Mouse (Mus musculus) liver, adult 2 months (tissue): ENCODE data around the gene Mgat1. TPM values are rescaled to one million over a fixed set of nuclear protein-coding genes. Genes with fewer than 3 reads are reported as not detected.
"Not testable (repeated sequence)": the region's sequence is repeated elsewhere in the genome, so short reads cannot be mapped to it uniquely, and the experiment has no call there.

ENCODE experiments used
- DNase-seq: peaks from one replicate; pipeline ENCODE4 v3.0.0-alpha.2; 2011; ENCODE audit warnings: low read depth, low spot score; ENCODE audit errors: extremely low read depth
- H3K27ac ChIP-seq: fragments of 200-500 bp; replicated peaks from 2 replicates; pipeline ENCODE4 v1.5.1; 2012; ENCODE audit warnings: low read depth, mild to moderate bottlenecking, control low read depth, inconsistent platforms, low read length; ENCODE audit not compliant: insufficient read depth
- H3K27me3 ChIP-seq: fragments of 200-500 bp; 2 replicates; pipeline ENCODE4 v1.6.1; 2012; ENCODE audit warnings: mild to moderate bottlenecking, moderate library complexity, low read length, inconsistent platforms; ENCODE audit not compliant: control insufficient read depth, insufficient read depth
- H3K36me3 ChIP-seq: fragments of 200-500 bp; 2 replicates; pipeline ENCODE4 v1.6.1; 2012; ENCODE audit warnings: low read length, inconsistent platforms; ENCODE audit not compliant: control insufficient read depth, insufficient read depth
- H3K4me1 ChIP-seq: fragments of 200-500 bp; 2 replicates; pipeline ENCODE4 v1.6.1; 2011; ENCODE audit warnings: low read length; ENCODE audit not compliant: control insufficient read depth, insufficient read depth
- H3K4me3 ChIP-seq: fragments of 200-500 bp; 2 replicates; pipeline ENCODE4 v1.5.1; 2011; ENCODE audit warnings: low read depth, mild to moderate bottlenecking, control low read depth, low read length, moderate library complexity; ENCODE audit not compliant: insufficient read depth
- H3K79me2 ChIP-seq: fragments of 200-500 bp; 2 replicates; pipeline ENCODE4 v1.6.1; 2012; ENCODE audit warnings: inconsistent platforms, mild to moderate bottlenecking, low read length, moderate library complexity; ENCODE audit not compliant: control insufficient read depth, insufficient read depth
- H3K9ac ChIP-seq: fragments of 200-500 bp; 2 replicates; pipeline ENCODE4 v1.6.1; 2012; ENCODE audit warnings: low read depth, mild to moderate bottlenecking, control low read depth, inconsistent platforms, low read length
- CTCF ChIP-seq: fragments of 200-500 bp; IDR thresholded peaks from 2 replicates; pipeline ENCODE4 v1.5.1; 2011; ENCODE audit warnings: low read depth, low read length, control low read depth
- POLR2A ChIP-seq: fragments of 200-500 bp; IDR thresholded peaks from 2 replicates; pipeline ENCODE4 v1.6.1; 2011; ENCODE audit warnings: low read length, control low read depth; ENCODE audit not compliant: insufficient read depth; ENCODE audit errors: extremely low read depth
- WGBS: fragments of 180-500 bp; shearing (Covaris S2); methylation state at CpG from one replicate; pipeline ENCODE4 v1.1.7; 2018; 5-methylcytosine and 5-hydroxymethylcytosine counted together
- polyA plus RNA-seq: library from polyadenylated mRNA; depleted of rRNA; stranded (reverse); fragments of >200 nt; gene quantifications from 2 replicates; pipeline ENCODE4 v1.2.3, GENCODE M21; 2012; rRNA removed
- total RNA-seq: library from RNA; depleted of rRNA; stranded (reverse); fragments of >200 nt; gene quantifications from 2 replicates; pipeline ENCODE4 v1.2.3, GENCODE M21; 2014; rRNA removed

Mgat1 gene
- total RNA-seq = 44.7 and 60.8 TPM in 2 replicates
- polyA plus RNA-seq = 134 and 145 TPM in 2 replicates

DNA sequence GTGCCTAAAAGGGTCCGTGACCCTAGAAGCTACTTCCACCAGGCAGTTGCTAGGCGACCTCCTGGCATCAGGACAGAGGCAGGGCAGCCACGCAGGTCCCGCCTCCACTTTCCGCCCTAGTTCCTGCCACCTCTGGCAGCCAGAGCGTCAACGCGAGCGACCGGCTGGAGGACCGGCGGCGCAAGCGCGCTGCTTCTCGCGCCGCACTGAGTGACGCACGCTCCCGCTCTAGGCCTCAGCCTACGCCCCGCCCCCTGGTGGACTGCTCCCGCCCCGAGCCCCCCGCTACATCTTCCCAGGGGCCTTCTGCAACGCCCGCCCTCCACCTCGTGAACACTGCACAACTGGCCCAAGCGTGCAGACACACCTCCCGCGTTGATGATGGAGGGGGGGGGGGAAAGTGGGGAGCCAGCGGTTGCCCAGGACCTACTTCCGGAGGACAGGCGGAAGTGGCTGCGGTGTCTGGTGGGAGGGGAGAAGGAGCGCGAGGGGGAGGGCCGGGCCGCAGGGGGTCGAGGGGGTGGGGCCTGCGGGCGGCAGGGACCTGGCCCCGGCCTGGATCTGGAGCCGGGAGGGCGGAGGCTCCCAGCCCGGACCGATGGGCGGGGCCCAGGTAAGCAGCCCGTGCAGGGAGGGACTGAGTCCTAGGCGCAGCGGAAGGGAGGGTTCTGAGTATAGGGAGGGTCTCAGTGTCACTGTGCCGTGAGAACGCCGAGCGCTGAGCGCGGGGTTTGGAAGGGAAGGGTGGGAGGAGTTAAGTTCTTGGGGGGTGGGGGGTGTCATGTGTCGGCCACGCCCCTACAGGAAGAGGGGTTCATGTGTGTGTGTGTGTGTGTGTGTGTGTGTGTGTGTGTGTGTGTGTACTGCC is at the start of gene Mgat1:
TSS of gene Mgat1 (plus strand) at position 465 of the 868 bp plus-strand sequence.
- Histone ChIP-seq H3K4me3 (peak within 1 kb of the TSS; percentile 64), H3K9ac (peak within 1 kb of the TSS; percentile 75), H3K36me3 (no peaks in the 10 kb centered on the region), H3K4me1 (peaks cover 21% of the 10 kb centered on the region), H3K79me2 (peaks cover 11% of the 10 kb centered on the region; the same call in 1 of the 2 replicates), H3K27me3 (no peaks in the 10 kb centered on the region), H3K27ac (peak within 1 kb of the TSS; percentile 61)
- peak; percentile 91 for DNase-seq
- 1% methylated on average over 60 of the region's 60 CpGs for WGBS
- TF ChIP-seq CTCF = 0 out of 2 replicates have a peak, but pooled peaks have one; percentile 4
- TF ChIP-seq POLR2A = peak; percentile 53; the same call in 1 of the 2 replicates

DNA sequence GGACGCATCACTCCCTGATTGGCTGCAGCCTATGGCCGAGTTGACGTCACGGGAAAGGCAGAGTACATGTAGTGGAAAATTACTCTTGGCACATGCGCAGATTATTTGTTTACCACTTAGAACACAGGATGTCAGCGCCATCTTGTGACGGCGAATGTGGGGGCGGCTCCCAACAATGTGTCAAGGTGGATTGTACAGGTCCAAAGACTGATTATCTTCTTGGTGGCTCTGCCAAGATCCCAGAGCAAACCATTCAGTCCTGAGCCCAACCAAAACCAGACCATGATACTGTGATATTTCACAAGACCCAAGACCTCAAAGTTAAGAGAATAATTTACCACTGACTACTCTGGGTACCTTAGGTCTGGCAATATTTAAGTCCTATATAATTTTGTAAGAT is 49.2 kb upstream of the Mgat1 start:
- WGBS = 89% methylated on average over 9 of the region's 9 CpGs
- DNase-seq, H3K4me3 ChIP-seq, H3K27ac ChIP-seq, H3K9ac ChIP-seq, H3K36me3 ChIP-seq, H3K79me2 ChIP-seq, H3K4me1 ChIP-seq, H3K27me3 ChIP-seq: not testable (repeated sequence)

DNA sequence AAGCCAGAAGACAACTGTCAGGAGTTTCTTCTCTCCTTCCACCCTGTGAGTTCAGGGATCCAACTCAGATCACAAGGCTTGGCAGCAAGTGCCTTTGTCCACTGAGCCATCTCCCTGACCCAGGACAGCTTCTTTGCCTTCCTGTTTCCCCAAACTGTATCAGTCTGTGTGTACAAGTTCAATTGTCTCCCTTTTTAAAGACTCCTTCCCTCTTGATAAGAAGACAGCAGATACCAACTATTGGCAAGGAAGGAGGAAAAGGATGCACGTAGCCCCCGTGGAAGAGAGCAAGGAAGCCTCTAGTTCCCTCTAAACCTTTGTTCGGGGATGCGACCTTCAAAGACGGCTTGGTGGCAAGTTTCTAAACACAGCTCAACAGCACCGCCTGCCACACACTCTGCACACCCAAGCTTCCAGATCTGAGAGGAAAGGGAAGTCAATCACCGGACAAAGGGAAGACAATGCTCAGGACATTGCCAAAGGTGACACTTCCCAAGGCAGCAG is 48.1 kb upstream of the Mgat1 start:
- H3K27ac ChIP-seq = peak overlapping the region; percentile 50
- no peak overlapping the region for H3K9ac ChIP-seq
- peak; percentile 33 for DNase-seq
- no peak overlapping the region for H3K4me3 ChIP-seq
- H3K79me2 ChIP-seq = no peaks in the 10 kb centered on the region; the same call in 1 of the 2 replicates
- TF ChIP-seq POLR2A = no peak
- no peak for TF ChIP-seq CTCF
- peaks cover 6% of the 10 kb centered on the region; the same call in 1 of the 2 replicates for H3K4me1 ChIP-seq
- no peaks in the 10 kb centered on the region for H3K36me3 ChIP-seq
- WGBS = 82% methylated on average over 7 of the region's 7 CpGs
- no peaks in the 10 kb centered on the region for H3K27me3 ChIP-seq

DNA sequence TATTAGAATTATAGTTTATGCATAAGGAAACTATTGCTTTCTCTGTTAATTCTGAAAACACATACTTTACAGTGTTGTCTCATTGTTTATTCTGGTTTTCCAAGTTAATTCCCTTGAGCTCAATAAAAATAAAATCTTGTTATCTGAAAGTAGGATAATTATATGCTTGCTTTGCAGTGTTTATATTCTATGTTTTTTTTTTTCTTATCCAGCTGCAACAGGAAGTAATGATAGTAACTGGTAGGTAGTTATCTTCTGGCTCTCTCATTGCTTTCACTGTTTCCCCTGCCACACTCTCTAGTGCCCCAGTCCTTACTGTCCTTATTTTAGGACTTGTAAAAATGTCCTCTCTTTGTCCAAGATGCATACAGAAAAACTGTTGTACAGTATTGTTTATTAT is 43.3 kb upstream of the Mgat1 start:
- no peak for DNase-seq
- Histone ChIP-seq H3K27me3 (no peaks in the 10 kb centered on the region), H3K27ac (no peak overlapping the region), H3K79me2 (peaks cover 7% of the 10 kb centered on the region; the same call in 1 of the 2 replicates), H3K36me3 (no peaks in the 10 kb centered on the region; the same call in 1 of the 2 replicates), H3K4me3 (no peak overlapping the region), H3K9ac (no peak overlapping the region), H3K4me1 (peaks cover 5% of the 10 kb centered on the region)
- TF ChIP-seq CTCF = no peak
- TF ChIP-seq POLR2A = no peak

DNA sequence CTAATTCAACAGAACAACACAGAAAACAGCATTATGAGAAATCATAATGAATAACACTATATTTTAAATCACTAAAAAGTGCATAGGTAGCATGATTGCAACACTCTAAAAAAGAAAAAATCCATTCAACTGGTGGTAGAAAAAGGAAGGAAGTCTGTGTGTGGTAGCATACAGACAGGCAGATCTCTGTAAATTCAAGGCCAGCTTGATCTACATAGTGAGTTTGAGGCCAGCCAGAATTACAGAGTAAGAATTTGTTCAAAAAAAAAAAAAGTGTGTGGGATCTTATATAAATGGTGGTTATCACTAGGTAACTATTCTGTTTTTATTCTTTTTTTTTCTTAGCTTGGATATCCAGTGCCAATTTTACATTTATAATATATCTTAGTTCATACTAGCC is 42.8 kb upstream of the Mgat1 start:
- peaks cover 7% of the 10 kb centered on the region; the same call in 1 of the 2 replicates for H3K79me2 ChIP-seq
- no peak for DNase-seq
- H3K27me3 ChIP-seq = no peaks in the 10 kb centered on the region
- TF ChIP-seq POLR2A (no peak), CTCF (no peak)
- no peak overlapping the region for H3K27ac ChIP-seq
- no peak overlapping the region for H3K4me3 ChIP-seq
- H3K4me1 ChIP-seq = peaks cover 5% of the 10 kb centered on the region
- no peak overlapping the region for H3K9ac ChIP-seq
- no peaks in the 10 kb centered on the region; the same call in 1 of the 2 replicates for H3K36me3 ChIP-seq

DNA sequence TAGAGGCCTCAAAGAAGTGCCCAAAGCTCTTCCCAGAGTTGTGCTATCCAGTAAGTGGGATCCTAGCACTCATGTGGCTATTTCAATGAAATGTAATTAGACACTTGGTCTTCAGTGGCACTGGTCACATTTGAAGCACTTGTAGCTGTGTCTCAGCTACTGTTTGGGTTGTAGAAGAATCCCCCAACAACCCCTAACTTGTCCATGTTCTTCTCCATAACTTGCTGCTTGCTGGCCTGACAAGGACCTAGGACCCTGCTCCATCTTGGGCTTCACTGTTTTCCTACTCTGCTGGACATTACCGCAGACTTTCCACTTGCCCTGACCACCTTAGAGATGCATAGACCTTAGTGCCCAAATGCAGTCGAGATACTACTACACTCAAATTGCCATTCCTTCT is 41.9 kb upstream of the Mgat1 start:
- Histone ChIP-seq H3K4me3 (peak overlapping the region; percentile 65), H3K36me3 (peaks cover 3% of the 10 kb centered on the region), H3K27ac (peak overlapping the region; percentile 98)

More for the DNA sequence above, 41.9 kb upstream of the Mgat1 start:
- Histone ChIP-seq H3K4me1 (peaks cover 5% of the 10 kb centered on the region), H3K27me3 (no peaks in the 10 kb centered on the region), H3K79me2 (peaks cover 11% of the 10 kb centered on the region; the same call in 1 of the 2 replicates), H3K9ac (peak overlapping the region; percentile 89)
- TF ChIP-seq CTCF (no peak), POLR2A (no peak)
- WGBS = 11% methylated on average over 2 of the region's 2 CpGs
- peak; percentile 52 for DNase-seq
